ENCODE assay signal across 17 mouse cellular contexts in genomic region chr8:15190708-15191107, GRCm38 (mm10).
"Had no signal": no experiment of that assay in that cellular context is flagged by ENCODE, and none has a peak within 500 bp of the region (broad histone marks: within the 10 kb centered on the region; RNA-seq: fewer than 3 reads in every experiment).

No protein-coding gene starts in this region.

- H3K27me3 ChIP-seq: liver, embryonic 13.5 days; neural tube, embryonic 12.5 days; neural tube, embryonic 15.5 days; stomach, embryonic 15.5 days had no signal

- H3K9ac ChIP-seq: liver, embryonic 13.5 days; neural tube, embryonic 12.5 days; neural tube, embryonic 15.5 days; stomach, embryonic 15.5 days had no signal

- DNase-seq: layer of hippocampus, postnatal 36 days; liver, embryonic 13.5 days; lung, adult 2 months; lung, postnatal 14 days; lung, postnatal 4 days; midbrain, embryonic 14.5 days; right cerebral cortex, adult 18-20 months; right cerebral cortex, postnatal 14 days; spleen, adult 18-20 months; thymus, adult 18-20 months; thymus, postnatal 36 days had no signal

- H3K4me2 ChIP-seq: liver, embryonic 13.5 days; midbrain, embryonic 11.5 days; neural tube, embryonic 12.5 days; neural tube, embryonic 15.5 days; stomach, embryonic 15.5 days had no signal

- H3K9me3 ChIP-seq: liver, embryonic 13.5 days; neural tube, embryonic 12.5 days; neural tube, embryonic 15.5 days; stomach, embryonic 15.5 days had no signal

- ATAC-seq: intestine, postnatal 0 days had no signal

- H3K4me1 ChIP-seq: liver, embryonic 13.5 days; neural tube, embryonic 15.5 days; stomach, embryonic 15.5 days had no signal

- H3K27ac ChIP-seq: left cerebral cortex, adult 2 months; liver, embryonic 13.5 days; neural tube, embryonic 12.5 days; neural tube, embryonic 15.5 days; stomach, embryonic 15.5 days had no signal

- H3K36me3 ChIP-seq: liver, embryonic 13.5 days; neural tube, embryonic 12.5 days; neural tube, embryonic 15.5 days; stomach, embryonic 15.5 days had no signal

- H3K4me3 ChIP-seq: left cerebral cortex, adult 2 months; liver, embryonic 13.5 days; neural tube, embryonic 12.5 days; neural tube, embryonic 15.5 days; stomach, embryonic 15.5 days had no signal
